Mouse (Mus musculus): ENCODE measurements at regions not wholly inside any gene's neighbourhood (a gene's known extent, or its start where the extent isn't known, plus 50 kb on each side); places are given as distances from the start of the nearest gene placed in this dataset.

DNA sequence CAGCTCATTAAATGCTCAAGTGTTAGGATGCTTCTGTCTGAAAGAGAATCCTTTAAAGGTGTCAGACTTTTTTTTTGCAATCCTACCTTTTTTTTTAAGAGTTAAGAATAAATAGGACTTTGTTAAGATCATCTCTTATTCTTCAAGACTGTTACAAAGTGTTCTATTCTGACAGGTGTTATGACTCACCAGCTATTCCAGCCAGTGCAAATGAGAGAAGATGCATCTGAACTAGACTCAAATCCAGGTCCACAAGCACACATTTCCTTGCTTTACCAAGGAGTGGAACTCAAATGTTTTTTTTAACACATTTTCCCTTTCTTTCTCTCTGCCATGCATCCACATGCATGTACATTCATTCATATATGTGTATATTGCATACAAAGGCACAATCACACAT lies 98.4 kb upstream of the Atp10a start:
- DNase-seq = no peak

- peak; percentile 31 for DNase-seq
Measured at GRCm38 (mm10) chr7:58568807-58569206, 87.2 kb upstream of the Atp10a start.

DNA sequence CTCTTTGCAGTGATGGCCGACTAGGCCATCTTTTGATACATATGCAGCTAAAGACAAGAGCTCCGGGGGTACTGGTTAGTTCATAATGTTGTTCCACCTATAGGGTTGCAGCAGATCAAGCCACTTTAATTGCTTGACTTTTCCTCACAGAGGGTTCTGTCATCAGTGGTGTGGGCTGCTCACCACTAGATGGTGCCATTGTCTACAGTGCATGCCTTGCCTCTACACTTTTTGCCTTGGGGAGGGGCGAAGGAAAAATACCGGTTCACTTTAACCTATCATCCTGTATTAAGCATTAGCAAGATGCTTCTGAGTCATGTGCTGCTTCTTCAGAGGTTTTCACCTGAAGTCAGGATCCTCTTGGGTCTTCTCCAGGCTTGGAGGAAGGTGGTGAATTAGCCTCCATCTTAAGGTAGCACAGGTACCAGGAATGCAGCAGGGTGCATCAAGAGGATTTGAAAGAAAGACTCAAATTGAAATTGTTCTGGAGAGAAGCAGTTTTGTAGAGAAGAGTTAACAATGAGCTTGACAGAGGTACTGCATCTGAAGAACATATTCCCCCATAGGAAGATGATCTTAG lies 71.6 kb upstream of the Atp10a start:
- peak; percentile 79 for DNase-seq

DNA sequence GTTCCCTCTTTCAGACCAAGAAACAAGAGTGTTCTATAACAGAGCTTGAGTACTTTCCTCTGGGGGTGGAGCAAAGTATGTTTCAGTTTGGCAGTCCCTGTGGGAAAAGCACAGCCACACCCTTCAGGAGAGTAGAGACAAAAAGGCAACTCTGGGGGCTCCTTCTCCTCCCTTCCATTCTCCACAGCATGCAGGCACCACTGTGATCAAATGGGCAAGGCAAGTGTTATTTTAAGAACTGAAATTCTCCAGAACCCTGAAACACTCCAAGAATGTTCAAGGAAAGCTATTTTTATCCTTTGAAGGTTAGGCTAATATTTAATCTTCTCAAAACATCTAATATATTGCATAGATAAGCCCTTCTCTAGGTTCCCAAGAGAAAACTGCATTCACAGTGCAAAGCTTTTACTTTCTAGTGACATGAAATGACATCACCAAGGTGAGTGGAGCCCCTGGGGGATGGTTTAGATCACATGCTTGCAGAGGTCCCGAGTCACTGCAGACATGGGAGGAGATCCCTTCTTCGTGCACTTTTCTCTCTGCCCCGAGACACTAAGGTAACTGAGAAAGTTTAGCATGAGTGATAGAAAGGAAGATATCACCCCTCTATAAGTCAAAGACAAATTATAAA lies 70.2 kb upstream of the Atp10a start:
- DNase-seq = no peak

DNA sequence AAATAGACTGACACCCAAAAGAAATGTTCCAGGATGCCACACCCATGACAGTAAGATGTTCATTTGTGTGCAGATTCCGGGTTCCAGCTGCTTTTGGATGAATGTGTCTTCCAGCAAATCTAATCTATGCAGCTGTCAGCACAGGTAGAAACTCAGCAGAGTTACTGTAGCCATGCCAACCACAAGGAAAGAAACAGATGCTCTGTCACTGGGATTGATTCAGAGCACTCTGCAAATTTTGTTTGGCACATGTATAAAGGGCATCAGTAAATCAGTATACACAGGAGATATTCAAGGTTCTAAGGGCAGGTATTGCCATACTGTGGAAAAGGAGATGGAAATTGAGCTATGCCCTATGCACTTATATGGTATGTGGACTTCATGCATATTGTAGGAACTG lies 60.0 kb upstream of the Atp10a start:
- DNase-seq = no peak
